Mouse (Mus musculus) liver, embryonic 16.5 days (tissue): ENCODE results near the gene Olfr1250. TPM values are rescaled to one million over a fixed set of nuclear protein-coding genes. Genes with fewer than 3 reads are reported as not detected.
"Not testable (repeated sequence)": the region's sequence is repeated elsewhere in the genome, so short reads cannot be mapped to it uniquely, and the experiment has no call there.

Experiments
- ATAC-seq: fragments of 200-750 bp; cut with Nextera tagmentation; 2 replicates; pipeline ENCODE4 v1.8.0; 2017; ENCODE audit warnings: low read depth, mild to moderate bottlenecking, moderate number of reproducible peaks, moderate library complexity
- H3K27ac ChIP-seq: fragments of 300-500 bp; sonication (generic); 2 replicates; pipeline ENCODE4 v1.5.1; 2014; ENCODE audit warnings: mild to moderate bottlenecking, low read length
- H3K27me3 ChIP-seq: fragments of 300-500 bp; sonication (generic); 2 replicates; pipeline ENCODE4 v1.6.1; 2014; ENCODE audit warnings: low read depth, low read length, mixed read lengths; ENCODE audit not compliant: control insufficient read depth, insufficient read depth
- H3K36me3 ChIP-seq: fragments of 300-500 bp; sonication (generic); 2 replicates; pipeline ENCODE4 v1.6.1; 2014; ENCODE audit warnings: mild to moderate bottlenecking; ENCODE audit not compliant: control insufficient read depth, insufficient read depth
- H3K4me1 ChIP-seq: fragments of 300-500 bp; sonication (generic); 2 replicates; pipeline ENCODE4 v1.6.1; 2014; ENCODE audit warnings: low read depth, low read length, mixed read lengths; ENCODE audit not compliant: control insufficient read depth
- H3K4me2 ChIP-seq: fragments of 300-500 bp; sonication (generic); 2 replicates; pipeline ENCODE4 v1.6.1; 2014; ENCODE audit warnings: low read depth, low read length, mixed read lengths
- H3K4me3 ChIP-seq: fragments of 300-500 bp; sonication (generic); 2 replicates; pipeline ENCODE4 v1.5.1; 2014; ENCODE audit warnings: low read depth, mild to moderate bottlenecking, low read length
- H3K9ac ChIP-seq: fragments of 300-500 bp; sonication (generic); 2 replicates; pipeline ENCODE4 v1.6.1; 2014; ENCODE audit warnings: low read depth, low read length
- H3K9me3 ChIP-seq: fragments of 300-500 bp; sonication (generic); replicated peaks from 2 replicates; pipeline ENCODE4 v1.6.1; 2016; ENCODE audit warnings: low read length; ENCODE audit not compliant: control insufficient read depth
- WGBS: fragments of 180-500 bp; shearing (Covaris S2); extraction: QIAGEN DNeasy Blood & Tissue Kit; methylation state at CpG from one replicate; pipeline ENCODE4 v1.1.7; 2014; ENCODE audit not compliant: insufficient replicate concordance; 5-methylcytosine and 5-hydroxymethylcytosine counted together
- polyA plus RNA-seq: library from polyadenylated mRNA; unstranded; fragments of >200 nt; fragmentation: Nextera tagmentation; extraction: Ambion mirVana; gene quantifications from 2 replicates; pipeline ENCODE4 v1.2.1, GENCODE M21; 2015

The Olfr1250 gene
- polyA plus RNA-seq, result not detected in 2 replicates

- Histone ChIP-seq H3K4me3 (no peak within 1 kb of the TSS), H3K4me2 (no peak within 1 kb of the TSS), H3K9me3 (no peaks in the 10 kb centered on the region), H3K36me3 (no peaks in the 10 kb centered on the region), H3K4me1 (no peaks in the 10 kb centered on the region), H3K27ac (no peak within 1 kb of the TSS), H3K9ac (no peak within 1 kb of the TSS), H3K27me3 (no peaks in the 10 kb centered on the region)
- ATAC-seq, result no peak
These were observed at the start of gene Olfr1250 for GRCm38 (mm10) chr2:89661367-89661766. Gene Olfr1250 (minus strand): TSS chr2:89661467.

- Histone ChIP-seq H3K36me3 (no peaks in the 10 kb centered on the region), H3K9me3 (no peaks in the 10 kb centered on the region), H3K9ac (no peak overlapping the region), H3K4me3 (no peak overlapping the region), H3K27ac (no peak overlapping the region), H3K27me3 (no peaks in the 10 kb centered on the region), H3K4me1 (no peaks in the 10 kb centered on the region), H3K4me2 (no peak overlapping the region)
- ATAC-seq, result no peak
- WGBS, result 73% methylated on average over 6 of the region's 6 CpGs
These were observed 30.7 kb upstream of the Olfr1250 start for GRCm38 (mm10) chr2:89691980-89692379.

- Histone ChIP-seq H3K4me1 (no peaks in the 10 kb centered on the region), H3K27me3 (no peaks in the 10 kb centered on the region), H3K4me2 (no peak within 1 kb of the TSS), H3K4me3 (no peak within 1 kb of the TSS), H3K36me3 (no peaks in the 10 kb centered on the region), H3K27ac (no peak within 1 kb of the TSS), H3K9ac (no peak within 1 kb of the TSS), H3K9me3 (no peaks in the 10 kb centered on the region)
- ATAC-seq, result no peak
These were observed 10.6 kb upstream of the Olfr1250 start, which contains the start of gene Olfr1251 for GRCm38 (mm10) chr2:89671836-89672235. Gene Olfr1251 (minus strand): TSS chr2:89671936.

GRCm38 (mm10) chr2:89634883-89635282 is 26.4 kb downstream of the Olfr1250 start, which contains the start of gene Olfr1249:
Gene Olfr1249 (minus strand): TSS chr2:89634983.
- Histone ChIP-seq H3K36me3 (no peaks in the 10 kb centered on the region), H3K4me1 (no peaks in the 10 kb centered on the region), H3K27me3 (no peaks in the 10 kb centered on the region), H3K9ac (no peak within 1 kb of the TSS), H3K4me2 (no peak within 1 kb of the TSS), H3K27ac (no peak within 1 kb of the TSS), H3K4me3 (no peak within 1 kb of the TSS), H3K9me3 (no peaks in the 10 kb centered on the region)
- no peak for ATAC-seq
- 60% methylated on average over 2 of the region's 2 CpGs for WGBS

- not testable (repeated sequence) for H3K9ac ChIP-seq, H3K27me3 ChIP-seq, H3K27ac ChIP-seq, H3K4me2 ChIP-seq, H3K4me1 ChIP-seq, H3K36me3 ChIP-seq, ATAC-seq, H3K9me3 ChIP-seq, H3K4me3 ChIP-seq
- WGBS, result 79% methylated on average over 1 of the region's 1 CpGs
These were observed 43.1 kb downstream of the Olfr1250 start, which contains the start of gene Olfr1248 for GRCm38 (mm10) chr2:89618145-89618544. Gene Olfr1248 (minus strand): TSS chr2:89618245.

GRCm38 (mm10) chr2:89614030-89614429 is 47.2 kb downstream of the Olfr1250 start, which contains the start of gene Olfr1247:
Gene Olfr1247 (minus strand): TSS chr2:89614130.
- Histone ChIP-seq H3K9ac (no peak within 1 kb of the TSS), H3K9me3 (no peaks in the 10 kb centered on the region), H3K36me3 (no peaks in the 10 kb centered on the region), H3K27me3 (no peaks in the 10 kb centered on the region), H3K4me1 (no peaks in the 10 kb centered on the region), H3K27ac (no peak within 1 kb of the TSS), H3K4me2 (no peak within 1 kb of the TSS), H3K4me3 (no peak within 1 kb of the TSS)
- no peak for ATAC-seq
- WGBS, result 75% methylated on average over 2 of the region's 2 CpGs

Other genes with a start within 250 kb of the Olfr1250 start
- gene Olfr1239, start 241.1 kb downstream of the Olfr1250 start, polyA plus RNA-seq, result not detected in 2 replicates
- gene Olfr1240, start 218.5 kb downstream of the Olfr1250 start, polyA plus RNA-seq, result not detected in 2 replicates
- not detected in 2 replicates for gene Olfr1241, start 174.3 kb downstream of the Olfr1250 start, polyA plus RNA-seq
- gene Olfr1242, start 163.1 kb downstream of the Olfr1250 start, polyA plus RNA-seq, result not detected in 2 replicates
- gene Olfr1243, start 130.0 kb downstream of the Olfr1250 start, polyA plus RNA-seq, result not detected in 2 replicates
- gene Olfr1245, start 83.0 kb downstream of the Olfr1250 start, polyA plus RNA-seq, result not detected in 2 replicates
- not detected in 2 replicates for gene Olfr1246, start 68.3 kb downstream of the Olfr1250 start, polyA plus RNA-seq
- not detected in 2 replicates for gene Olfr1247, start 47.3 kb downstream of the Olfr1250 start, polyA plus RNA-seq
- gene Olfr1248, start 43.2 kb downstream of the Olfr1250 start, polyA plus RNA-seq, result not detected in 2 replicates
- gene Olfr1249, start 26.5 kb downstream of the Olfr1250 start, polyA plus RNA-seq, result not detected in 2 replicates
- not detected in 2 replicates for gene Olfr1251, start 10.5 kb upstream of the Olfr1250 start, polyA plus RNA-seq
- not detected in 2 replicates for gene Olfr1252, start 63.5 kb upstream of the Olfr1250 start, polyA plus RNA-seq
- not detected in 2 replicates for gene Olfr1253, start 95.6 kb upstream of the Olfr1250 start, polyA plus RNA-seq
- gene Olfr1254, start 132.2 kb upstream of the Olfr1250 start, polyA plus RNA-seq, result not detected in 2 replicates
- not detected in 2 replicates for gene Olfr1255, start 150.6 kb upstream of the Olfr1250 start, polyA plus RNA-seq
- gene Olfr1256, start 180.1 kb upstream of the Olfr1250 start, polyA plus RNA-seq, result not detected in 2 replicates
- not detected in 2 replicates for gene Olfr48, start 186.7 kb upstream of the Olfr1250 start, polyA plus RNA-seq
- not detected in 2 replicates for gene Olfr1257, start 217.0 kb upstream of the Olfr1250 start, polyA plus RNA-seq